Mouse (Mus musculus): ENCODE data around the gene Abhd14b.

Abhd14b gene

GRCm38 (mm10) chr9:106460401-106461025, 13.3 kb downstream of the Abhd14b start:
- DNase-seq (ENCODE audit: low read depth) = no peak

GRCm38 (mm10) chr9:106461026-106461415, 13.8 kb downstream of the Abhd14b start:
- no peak for DNase-seq (ENCODE audit: low read depth)

- no peak for DNase-seq (ENCODE audit: low read depth)
Measured at GRCm38 (mm10) chr9:106461641-106462429, 14.6 kb downstream of the Abhd14b start.

- DNase-seq (ENCODE audit: low read depth) = no peak
Measured at GRCm38 (mm10) chr9:106462430-106462800, 15.2 kb downstream of the Abhd14b start.

GRCm38 (mm10) chr9:106463122-106464063, 16.1 kb downstream of the Abhd14b start:
- DNase-seq (ENCODE audit: low read depth) = no peak

- DNase-seq (ENCODE audit: low read depth) = peak; percentile 66
Measured at GRCm38 (mm10) chr9:106464751-106465541, 17.7 kb downstream of the Abhd14b start.

- no peak for DNase-seq (ENCODE audit: low read depth)
Measured at GRCm38 (mm10) chr9:106465571-106466200, 18.4 kb downstream of the Abhd14b start, which contains the start of gene Gpr62. TSS of gene Gpr62 (minus strand) at chr9:106465938.

- DNase-seq (ENCODE audit: low read depth) = no peak
Measured at GRCm38 (mm10) chr9:106466721-106467120, 19.5 kb downstream of the Abhd14b start.

- DNase-seq (ENCODE audit: low read depth) = no peak
Measured at GRCm38 (mm10) chr9:106467746-106468145, 20.5 kb downstream of the Abhd14b start.

- peak; percentile 62 for DNase-seq (ENCODE audit: low read depth)
Measured at GRCm38 (mm10) chr9:106469317-106469716, 22.1 kb downstream of the Abhd14b start.

- peak; percentile 35 for DNase-seq (ENCODE audit: low read depth)
Measured at GRCm38 (mm10) chr9:106469776-106470175, 22.5 kb downstream of the Abhd14b start.

GRCm38 (mm10) chr9:106470991-106471750, 23.9 kb downstream of the Abhd14b start:
- no peak for DNase-seq (ENCODE audit: low read depth)

GRCm38 (mm10) chr9:106471892-106472291, 24.6 kb downstream of the Abhd14b start:
- no peak for DNase-seq (ENCODE audit: low read depth)

GRCm38 (mm10) chr9:106472321-106472720, 25.1 kb downstream of the Abhd14b start:
- no peak for DNase-seq (ENCODE audit: low read depth)

GRCm38 (mm10) chr9:106473081-106473752, 26.0 kb downstream of the Abhd14b start:
- DNase-seq (ENCODE audit: low read depth) = no peak

- DNase-seq (ENCODE audit: low read depth) = no peak
Measured at GRCm38 (mm10) chr9:106473753-106474105, 26.5 kb downstream of the Abhd14b start.

GRCm38 (mm10) chr9:106474456-106474855, 27.2 kb downstream of the Abhd14b start:
- peak; percentile 80 for DNase-seq (ENCODE audit: low read depth)

- peak; percentile 31 for DNase-seq (ENCODE audit: low read depth)
Measured at GRCm38 (mm10) chr9:106475046-106475445, 27.8 kb downstream of the Abhd14b start.

GRCm38 (mm10) chr9:106475663-106476001, 28.4 kb downstream of the Abhd14b start, which contains the start of gene Rrp9:
TSS of gene Rrp9 (plus strand) at chr9:106475963.
- DNase-seq (ENCODE audit: low read depth) = no peak

Measured in induced T-regulatory cell, adult 2 months (primary cell).